Mouse (Mus musculus): ENCODE results near the gene Fam167b. TPM values are rescaled to one million over a fixed set of nuclear protein-coding genes. Genes with fewer than 3 reads are reported as not detected.
A peak's percentile ranks its signal among the peaks of the same experiment; 100 is the strongest.
"Not testable (repeated sequence)": the region's sequence is repeated elsewhere in the genome, so short reads cannot be mapped to it uniquely, and the experiment has no call there.

Gene Fam167b
- polyA plus RNA-seq, 1 experiment, result 0.26 TPM

- Histone ChIP-seq H3K27ac (ENCODE audit: insufficient read depth, low read length) (no peak overlapping the region), H3K27me3 (ENCODE audit: control insufficient read depth, insufficient read depth, low read length) (no peaks in the 10 kb centered on the region), H3K4me3 (replicated peaks; ENCODE audit: insufficient read depth, low read depth, low read length) (peak overlapping the region; percentile 84), H3K4me1 (ENCODE audit: control insufficient read depth, insufficient read depth, low read length) (peaks cover 11% of the 10 kb centered on the region; the same call in 1 of the 2 replicates)
- TF ChIP-seq CTCF (IDR thresholded peaks at IDR 0.05; ENCODE audit: borderline replicate concordance, insufficient read depth, low read depth, low read length) (no peak), POLR2A (IDR thresholded peaks at IDR 0.05; ENCODE audit: borderline replicate concordance, insufficient read depth, low read length) (peak; percentile 51; the same call in 1 of the 2 replicates)
- peak; percentile 75 to 79 for DNase-seq
- WGBS, result 8% methylated on average over 33 of the region's 33 CpGs
Measured at GRCm38 (mm10) chr4:129556532-129557223, 21.7 kb downstream of the Fam167b start.

- H3K4me1 ChIP-seq (ENCODE audit: control insufficient read depth, insufficient read depth, low read length), result peaks cover 11% of the 10 kb centered on the region; the same call in 1 of the 2 replicates
- peak overlapping the region; percentile 84 for H3K4me3 ChIP-seq (replicated peaks; ENCODE audit: insufficient read depth, low read depth, low read length)
- DNase-seq, result no peak
- H3K27me3 ChIP-seq (ENCODE audit: control insufficient read depth, insufficient read depth, low read length), result no peaks in the 10 kb centered on the region
- TF ChIP-seq CTCF (IDR thresholded peaks at IDR 0.05; ENCODE audit: borderline replicate concordance, insufficient read depth, low read depth, low read length) (no peak), POLR2A (IDR thresholded peaks at IDR 0.05; ENCODE audit: borderline replicate concordance, insufficient read depth, low read length) (no peak)
- H3K27ac ChIP-seq (ENCODE audit: insufficient read depth, low read length), result no peak overlapping the region
- WGBS, result 1% methylated on average over 24 of the region's 24 CpGs
Measured at GRCm38 (mm10) chr4:129555862-129556531, 22.4 kb downstream of the Fam167b start.

GRCm38 (mm10) chr4:129555421-129555861 lies 22.9 kb downstream of the Fam167b start:
- WGBS, result 3% methylated on average over 16 of the region's 16 CpGs
- Histone ChIP-seq H3K27ac (ENCODE audit: insufficient read depth, low read length) (no peak overlapping the region), H3K27me3 (ENCODE audit: control insufficient read depth, insufficient read depth, low read length) (no peaks in the 10 kb centered on the region), H3K4me3 (replicated peaks; ENCODE audit: insufficient read depth, low read depth, low read length) (peak overlapping the region; percentile 43), H3K4me1 (ENCODE audit: control insufficient read depth, insufficient read depth, low read length) (peaks cover 11% of the 10 kb centered on the region; the same call in 1 of the 2 replicates)
- peak; percentile 38 to 56 for DNase-seq
- TF ChIP-seq CTCF (IDR thresholded peaks at IDR 0.05; ENCODE audit: borderline replicate concordance, insufficient read depth, low read depth, low read length), result peak; percentile 62; the same call in 1 of the 2 replicates
- TF ChIP-seq POLR2A (IDR thresholded peaks at IDR 0.05; ENCODE audit: borderline replicate concordance, insufficient read depth, low read length), result no peak

GRCm38 (mm10) chr4:129554512-129554911 lies 23.8 kb downstream of the Fam167b start:
- H3K27ac ChIP-seq (ENCODE audit: insufficient read depth, low read length); H3K4me3 ChIP-seq (replicated peaks; ENCODE audit: insufficient read depth, low read depth, low read length); DNase-seq; H3K27me3 ChIP-seq (ENCODE audit: control insufficient read depth, insufficient read depth, low read length): not testable (repeated sequence)
- WGBS, result 59% methylated on average over 6 of the region's 6 CpGs
- peaks cover 11% of the 10 kb centered on the region; the same call in 1 of the 2 replicates for H3K4me1 ChIP-seq (ENCODE audit: control insufficient read depth, insufficient read depth, low read length)

DNA sequence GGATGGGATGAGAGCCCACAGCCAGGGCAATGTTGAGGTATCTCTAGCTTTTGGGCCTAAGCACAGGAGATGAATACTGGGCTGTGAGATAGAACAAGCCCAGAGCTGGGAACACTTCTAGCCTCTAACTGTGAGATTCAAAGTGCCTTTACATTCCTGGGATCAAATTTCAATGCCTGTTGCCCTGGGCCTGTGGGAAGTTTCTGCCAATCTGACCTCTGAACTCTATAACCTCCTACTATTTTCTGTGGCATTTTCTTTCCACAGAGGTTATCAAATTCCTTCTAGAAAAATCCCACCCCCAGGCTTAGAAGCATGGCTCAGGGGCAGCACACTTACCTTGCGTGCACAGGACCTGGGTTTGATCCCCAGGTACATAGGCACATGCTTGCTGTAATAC lies 28.1 kb downstream of the Fam167b start:
- DNase-seq, result no peak
- WGBS, result 76% methylated on average over 1 of the region's 1 CpGs
- Histone ChIP-seq H3K27me3 (ENCODE audit: control insufficient read depth, insufficient read depth, low read length) (no peaks in the 10 kb centered on the region), H3K4me1 (ENCODE audit: control insufficient read depth, insufficient read depth, low read length) (no peaks in the 10 kb centered on the region), H3K4me3 (replicated peaks; ENCODE audit: insufficient read depth, low read depth, low read length) (no peak overlapping the region), H3K27ac (ENCODE audit: insufficient read depth, low read length) (no peak overlapping the region)
- TF ChIP-seq POLR2A (IDR thresholded peaks at IDR 0.05; ENCODE audit: borderline replicate concordance, insufficient read depth, low read length) (no peak), CTCF (IDR thresholded peaks at IDR 0.05; ENCODE audit: borderline replicate concordance, insufficient read depth, low read depth, low read length) (no peak)

- Histone ChIP-seq H3K4me1 (ENCODE audit: control insufficient read depth, insufficient read depth, low read length) (no peaks in the 10 kb centered on the region), H3K4me3 (replicated peaks; ENCODE audit: insufficient read depth, low read depth, low read length) (no peak overlapping the region), H3K27ac (ENCODE audit: insufficient read depth, low read length) (no peak overlapping the region), H3K27me3 (ENCODE audit: control insufficient read depth, insufficient read depth, low read length) (no peaks in the 10 kb centered on the region)
- TF ChIP-seq CTCF (IDR thresholded peaks at IDR 0.05; ENCODE audit: borderline replicate concordance, insufficient read depth, low read depth, low read length), result no peak
- no peak for TF ChIP-seq POLR2A (IDR thresholded peaks at IDR 0.05; ENCODE audit: borderline replicate concordance, insufficient read depth, low read length)
- no peak for DNase-seq
- 96% methylated on average over 2 of the region's 2 CpGs for WGBS
Measured at GRCm38 (mm10) chr4:129549306-129549705, 29.0 kb downstream of the Fam167b start.

DNA sequence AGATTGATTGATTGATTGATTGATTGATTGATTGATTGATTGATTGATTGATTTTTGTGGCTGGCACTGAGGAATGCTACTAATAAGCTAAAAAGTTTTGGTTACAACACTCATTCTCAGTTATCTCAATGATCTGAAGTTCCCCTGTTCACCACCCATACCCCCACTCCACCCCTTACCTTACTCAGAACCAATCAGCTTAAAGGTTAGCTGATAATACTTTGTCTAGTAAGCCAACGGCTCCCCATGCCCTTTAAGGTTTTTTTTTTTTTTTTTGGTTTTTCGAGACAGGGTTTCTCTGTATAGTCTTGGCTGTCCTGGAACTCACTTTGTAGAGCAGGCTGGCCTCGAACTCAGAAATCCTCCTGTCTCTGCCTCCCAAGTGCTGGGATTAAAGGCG lies 30.7 kb downstream of the Fam167b start:
- not testable (repeated sequence) for H3K27ac ChIP-seq (ENCODE audit: insufficient read depth, low read length); H3K4me3 ChIP-seq (replicated peaks; ENCODE audit: insufficient read depth, low read depth, low read length); H3K4me1 ChIP-seq (ENCODE audit: control insufficient read depth, insufficient read depth, low read length); DNase-seq; H3K27me3 ChIP-seq (ENCODE audit: control insufficient read depth, insufficient read depth, low read length)
- WGBS, result 89% methylated on average over 4 of the region's 4 CpGs

DNA sequence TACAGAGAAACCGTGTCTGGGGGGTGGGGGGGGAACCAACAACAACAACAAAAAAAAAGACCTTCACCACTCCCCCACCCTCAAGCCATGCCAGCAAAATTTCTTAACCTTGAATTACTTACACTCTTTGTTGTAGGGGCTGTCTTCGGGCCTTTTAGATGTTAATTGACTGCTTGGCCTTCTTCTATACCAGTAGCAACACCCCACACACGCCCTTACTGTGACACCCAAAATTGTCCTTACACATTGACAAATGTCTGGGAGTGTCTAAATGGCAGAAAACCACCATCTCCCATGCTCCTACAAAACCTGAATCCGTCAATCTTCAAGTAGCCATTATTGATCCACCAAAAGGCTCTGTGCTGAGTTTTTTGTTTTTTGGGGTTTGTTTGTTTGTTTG lies 34.2 kb downstream of the Fam167b start:
- DNase-seq, result no peak
- no peak overlapping the region for H3K4me3 ChIP-seq (replicated peaks; ENCODE audit: insufficient read depth, low read depth, low read length)
- WGBS, result 94% methylated on average over 4 of the region's 4 CpGs
- TF ChIP-seq POLR2A (IDR thresholded peaks at IDR 0.05; ENCODE audit: borderline replicate concordance, insufficient read depth, low read length) (no peak), CTCF (IDR thresholded peaks at IDR 0.05; ENCODE audit: borderline replicate concordance, insufficient read depth, low read depth, low read length) (no peak)
- H3K4me1 ChIP-seq (ENCODE audit: control insufficient read depth, insufficient read depth, low read length), result peaks cover 6% of the 10 kb centered on the region
- no peaks in the 10 kb centered on the region for H3K27me3 ChIP-seq (ENCODE audit: control insufficient read depth, insufficient read depth, low read length)
- H3K27ac ChIP-seq (ENCODE audit: insufficient read depth, low read length), result no peak overlapping the region

Data from cerebellum, adult 2 months (tissue).